Mouse (Mus musculus) urinary bladder, postnatal 14 days (tissue): ENCODE measurements around the gene Adar.
A peak's percentile ranks its signal among the peaks of the same experiment; 100 is the strongest.

Experiments
- DNase-seq: peaks from one replicate; pipeline ENCODE4 v3.0.0; 2021; ENCODE audit warnings: low spot score

The Adar gene

GRCm38 (mm10) chr3:89714359-89715206 is at the start of gene Adar:
Adar (plus strand) TSS chr3:89715022.
- DNase-seq, result peak; percentile 75

DNA sequence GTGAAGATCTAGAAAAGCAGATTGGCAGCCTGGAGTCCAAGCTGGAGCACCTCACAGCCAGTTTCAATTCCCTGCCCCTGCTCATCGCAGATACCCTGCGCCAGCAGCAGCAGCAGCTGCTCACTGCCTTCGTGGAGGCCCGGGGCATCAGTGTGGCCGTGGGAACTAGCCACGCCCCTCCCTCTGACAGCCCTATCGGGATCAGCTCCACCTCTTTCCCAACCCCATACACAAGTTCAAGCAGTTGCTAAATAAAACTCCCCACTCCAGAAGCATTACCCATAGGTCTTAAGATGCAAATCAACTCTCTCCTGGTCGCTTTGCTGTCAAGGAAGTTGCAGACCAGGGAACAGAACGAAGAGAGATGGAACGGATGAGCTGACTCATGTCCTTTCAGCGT is 47.7 kb upstream of the Adar start:
- no peak for DNase-seq

DNA sequence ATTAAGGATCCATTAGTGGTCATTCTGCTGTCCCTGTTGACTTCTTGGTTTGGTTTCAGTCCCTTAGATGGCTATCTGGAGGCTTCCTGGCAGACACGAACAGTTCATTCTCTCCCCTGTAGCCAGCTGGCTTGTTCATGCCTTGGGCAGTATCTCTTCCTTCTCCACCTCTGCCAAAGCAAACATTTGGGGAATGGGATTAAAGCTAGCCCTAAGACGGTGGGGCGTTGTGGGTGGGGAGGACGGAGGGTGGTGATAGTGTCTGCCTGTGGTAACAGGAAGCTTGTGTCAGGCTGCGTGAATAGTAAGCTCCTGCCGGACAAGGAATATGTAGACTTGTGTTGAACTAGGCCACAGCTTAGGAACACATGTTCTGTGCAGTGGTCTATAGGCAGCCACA is 43.5 kb upstream of the Adar start:
- peak; percentile 22 for DNase-seq

- DNase-seq, result no peak
Measured at GRCm38 (mm10) chr3:89672573-89673317, 42.1 kb upstream of the Adar start.

- DNase-seq, result no peak
Measured at GRCm38 (mm10) chr3:89677617-89678016, 37.2 kb upstream of the Adar start.

GRCm38 (mm10) chr3:89686031-89686430 is 28.8 kb upstream of the Adar start:
- DNase-seq, result no peak

DNA sequence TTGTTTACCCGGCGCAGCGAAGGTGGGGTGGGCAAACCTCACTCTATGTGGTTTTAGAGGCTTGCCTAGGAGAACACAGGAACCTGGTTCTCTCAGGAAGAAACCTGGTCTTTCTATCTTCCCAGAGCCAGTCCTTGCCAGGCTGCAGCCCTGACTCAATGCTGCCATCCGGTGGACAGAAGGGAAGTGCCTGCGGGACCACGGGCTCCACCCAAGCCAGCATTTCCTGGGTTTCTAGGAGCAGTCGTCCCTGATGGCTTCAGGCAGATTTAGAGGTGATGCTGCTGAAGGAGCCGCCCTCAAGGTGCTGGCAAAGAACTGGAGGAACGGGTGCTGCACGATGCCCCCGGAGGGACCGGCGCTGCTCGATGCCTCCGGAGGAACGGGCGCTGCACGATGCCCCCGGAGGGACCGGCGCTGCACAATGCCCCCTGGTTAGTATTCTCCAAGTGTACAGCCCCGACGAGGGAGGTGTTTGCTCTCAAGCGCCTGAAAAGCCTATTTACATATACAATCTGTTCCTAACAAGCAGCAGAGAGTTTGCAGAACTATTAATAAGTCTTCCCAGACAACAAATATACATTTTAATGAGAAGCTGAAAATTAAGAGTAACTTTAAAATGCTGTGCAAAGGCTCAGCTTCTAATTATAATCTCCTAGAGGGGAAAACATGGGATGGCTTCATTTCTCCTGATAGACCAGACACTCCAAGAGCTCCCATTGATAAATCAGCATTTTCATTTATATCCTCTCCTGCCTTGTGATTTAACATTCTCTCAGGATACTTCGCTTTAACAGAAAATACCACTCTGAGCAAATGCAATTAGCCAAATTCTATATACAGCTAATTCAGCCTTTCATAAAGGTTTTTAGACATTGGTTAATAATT is 25.9 kb upstream of the Adar start:
- DNase-seq, result peak; percentile 89

DNA sequence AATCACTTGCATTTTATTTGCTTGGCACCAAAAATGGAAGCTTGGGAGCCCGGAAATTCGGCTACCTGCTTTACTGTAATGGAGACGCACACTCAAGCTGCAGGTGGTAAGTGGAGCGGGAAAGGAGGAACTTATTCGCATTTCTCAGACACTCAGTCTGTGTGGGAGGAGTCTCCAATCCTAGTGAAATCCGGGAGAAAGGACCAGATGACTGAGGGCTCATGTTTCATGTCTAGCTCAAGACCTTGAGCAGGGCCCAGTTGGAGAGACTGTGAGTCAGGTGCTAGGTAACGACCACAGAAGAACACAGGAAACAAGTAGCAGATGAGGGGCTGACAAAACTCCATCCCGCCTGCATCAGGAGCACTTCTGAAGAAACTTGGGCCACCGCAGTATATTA is 23.0 kb upstream of the Adar start:
- DNase-seq, result no peak

DNA sequence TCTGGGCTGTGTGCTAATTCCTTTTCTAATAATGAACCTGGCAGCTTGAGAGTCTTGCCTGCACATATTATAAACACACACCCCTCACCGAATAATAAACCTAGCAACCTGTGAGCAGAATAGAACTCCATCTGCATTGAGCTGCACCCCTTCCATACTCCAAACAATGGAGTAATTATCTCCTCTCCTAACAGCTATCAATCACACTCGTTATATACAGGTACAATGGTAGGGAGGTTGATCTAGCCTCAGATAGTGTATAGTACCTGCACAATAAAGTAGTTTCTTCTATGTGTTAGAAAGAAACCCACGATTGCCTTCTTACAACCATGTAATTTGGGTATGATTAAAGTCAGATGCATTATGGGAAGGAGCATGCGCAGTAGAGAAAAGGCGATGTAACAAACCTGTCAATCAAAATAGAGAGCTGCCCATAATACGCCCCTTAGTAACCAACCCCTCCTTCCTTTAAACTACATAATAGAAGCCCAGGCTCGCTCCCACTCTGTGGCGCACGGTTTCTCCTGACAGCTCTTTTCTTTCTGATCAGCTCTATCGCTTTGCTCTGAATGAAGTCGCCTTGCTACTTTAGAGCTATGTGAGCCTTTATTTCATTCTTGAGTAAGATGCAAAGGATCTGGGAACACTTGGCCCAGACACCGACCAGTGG is 18.5 kb upstream of the Adar start:
- no peak for DNase-seq

DNA sequence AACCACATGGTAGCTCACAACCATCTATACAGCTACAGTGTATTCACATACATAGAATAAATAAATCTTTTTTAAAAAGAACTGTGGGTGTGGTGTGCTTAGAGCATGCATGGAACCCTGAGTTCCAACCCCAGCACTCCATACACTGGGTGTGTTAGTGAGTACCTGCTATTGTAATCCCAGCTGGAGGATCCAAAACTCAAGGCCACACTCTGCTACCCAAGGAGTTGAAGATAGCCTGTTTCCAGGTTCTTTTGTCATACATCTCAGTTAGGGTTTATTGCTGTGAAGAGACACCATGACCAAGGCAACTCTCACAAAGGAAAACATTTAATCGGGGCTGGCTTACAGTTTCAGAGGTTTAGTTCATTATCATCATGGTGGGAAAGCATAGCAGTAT is 15.9 kb upstream of the Adar start:
- DNase-seq, result no peak

DNA sequence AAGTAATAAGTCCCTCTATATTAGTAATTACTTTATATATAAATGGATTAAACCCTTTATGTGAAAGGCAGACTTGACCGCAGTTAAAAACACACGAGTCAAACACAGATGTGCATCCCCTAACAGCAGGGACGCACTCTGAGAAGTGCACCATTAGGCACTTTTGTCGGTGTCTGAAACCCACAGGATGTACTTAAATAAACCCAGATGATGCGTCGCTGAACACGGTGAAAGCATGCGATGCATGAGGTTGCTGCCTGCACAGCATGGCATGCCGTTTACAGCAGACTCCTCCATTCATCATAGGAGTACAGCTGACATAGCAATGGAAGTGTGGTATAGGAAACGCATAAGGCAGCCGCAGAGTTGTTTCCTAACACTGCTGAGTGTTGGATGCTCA is 14.4 kb upstream of the Adar start:
- DNase-seq, result no peak

GRCm38 (mm10) chr3:89703596-89703995 is 11.2 kb upstream of the Adar start:
- DNase-seq, result no peak

DNA sequence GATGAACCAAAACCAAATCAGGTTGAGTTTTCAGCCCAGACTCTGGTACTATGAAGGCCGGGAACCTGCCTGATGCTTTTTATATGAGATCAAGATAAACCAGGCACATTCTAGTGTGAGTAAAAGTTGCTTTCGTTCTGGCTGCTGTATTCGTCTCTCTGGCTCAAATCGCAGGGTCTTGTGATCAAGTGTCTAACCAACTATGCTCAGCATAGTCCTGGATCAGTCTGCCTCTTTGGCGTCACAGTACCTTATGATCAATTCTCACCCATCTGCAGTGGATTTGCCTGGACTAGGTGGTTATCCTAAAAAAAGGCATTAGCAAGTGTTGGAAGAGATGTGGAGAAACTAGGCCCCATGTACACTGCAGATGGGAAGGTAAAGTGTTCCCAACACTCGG is 10.8 kb upstream of the Adar start:
- no peak for DNase-seq

GRCm38 (mm10) chr3:89715207-89715966 is 565 bp downstream of the Adar start:
- DNase-seq, result peak; percentile 17

GRCm38 (mm10) chr3:89715967-89716256 is 1.1 kb downstream of the Adar start:
- DNase-seq, result no peak

DNA sequence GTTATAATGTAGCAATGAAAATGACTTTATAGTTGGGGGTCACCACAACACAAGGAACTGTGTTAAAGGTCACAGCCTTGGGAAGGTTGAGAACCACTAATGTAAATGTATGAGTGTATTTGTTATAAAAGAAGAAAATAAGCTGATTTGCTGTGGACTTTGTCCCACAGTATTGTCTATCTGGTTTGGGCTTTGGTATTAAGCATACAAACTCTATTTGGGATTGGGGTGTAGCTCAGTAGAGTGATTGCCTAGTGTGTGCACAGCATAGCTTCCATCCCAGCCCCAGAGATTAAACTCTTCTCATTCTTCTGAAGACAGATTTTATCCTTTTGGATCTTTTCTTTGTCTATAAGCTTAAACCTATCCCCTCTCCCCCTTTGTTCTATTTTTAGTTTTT is 7.2 kb downstream of the Adar start:
- DNase-seq, result no peak

GRCm38 (mm10) chr3:89723400-89724084 is 8.7 kb downstream of the Adar start:
- DNase-seq, result no peak

- peak; percentile 61 for DNase-seq
Measured at GRCm38 (mm10) chr3:89727028-89727427, 12.2 kb downstream of the Adar start.

DNA sequence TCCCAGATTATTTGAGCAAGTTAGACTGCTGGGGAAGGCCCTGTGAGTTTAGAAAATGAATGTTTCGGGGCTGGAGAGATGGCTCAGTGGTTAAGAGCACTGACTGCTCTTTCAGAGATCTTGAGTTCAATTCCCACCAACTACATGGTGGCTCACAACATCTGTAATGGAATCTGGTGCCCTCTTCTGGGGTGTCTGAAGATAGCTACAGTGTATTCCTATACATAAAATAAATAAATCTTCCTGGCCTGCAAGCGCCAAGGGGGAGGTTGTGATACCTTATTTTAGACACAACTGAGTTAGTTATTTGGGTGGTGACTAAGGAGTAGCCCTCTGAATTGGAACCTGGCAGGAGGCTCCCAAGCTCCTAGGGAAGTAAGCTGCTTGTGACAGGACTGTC is 14.0 kb downstream of the Adar start:
- no peak for DNase-seq
